Mouse (Mus musculus) ovary, adult 18-20 months (tissue): ENCODE data around the gene Prkag3.

Source experiments
- DNase-seq: peaks from one replicate; pipeline ENCODE4 v3.0.0; 2022; ENCODE audit warnings: low spot score, mixed read lengths

The Prkag3 gene

DNA sequence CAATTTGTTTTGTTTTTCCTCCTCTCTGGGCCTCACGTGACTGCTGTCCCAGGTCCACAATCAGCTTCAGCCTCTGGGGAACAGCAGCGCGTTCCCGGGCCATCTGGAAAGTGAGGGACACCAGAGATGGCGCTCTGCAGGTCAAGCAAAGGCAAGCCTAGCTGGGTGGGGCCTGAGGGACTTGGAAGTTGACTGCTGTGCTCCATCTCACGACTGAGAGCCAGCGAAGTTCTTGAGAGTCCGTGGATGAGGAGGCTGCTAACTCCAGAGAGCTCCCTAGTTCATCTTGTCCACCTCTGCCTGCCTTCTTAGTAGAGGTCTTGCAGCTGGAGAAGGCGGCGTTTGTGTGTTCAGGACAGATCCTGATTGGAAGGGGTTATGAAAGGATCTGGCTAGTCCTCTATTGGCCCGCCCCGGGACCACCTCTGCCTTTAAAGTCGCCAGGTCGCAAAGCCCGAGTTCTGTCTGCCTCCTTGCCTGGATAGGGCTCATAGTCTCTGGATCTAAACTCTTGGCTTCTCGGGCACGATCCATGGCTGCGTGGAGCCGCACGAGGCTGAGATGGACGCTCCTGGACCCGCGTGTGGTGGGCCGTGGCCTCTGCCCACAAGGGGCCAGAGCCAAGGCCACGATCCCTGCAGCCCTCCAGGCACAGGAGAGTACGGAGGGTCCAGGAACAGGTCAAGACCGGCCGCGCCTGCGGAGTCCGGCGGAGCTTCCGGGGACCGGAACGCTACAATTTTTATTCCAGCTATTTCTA lies 35.7 kb downstream of the Prkag3 start, which contains the start of gene Cyp27a1:
Cyp27a1 (plus strand) TSS at position 476 of the 760 bp plus-strand sequence.
- DNase-seq, result peak; percentile 50

DNA sequence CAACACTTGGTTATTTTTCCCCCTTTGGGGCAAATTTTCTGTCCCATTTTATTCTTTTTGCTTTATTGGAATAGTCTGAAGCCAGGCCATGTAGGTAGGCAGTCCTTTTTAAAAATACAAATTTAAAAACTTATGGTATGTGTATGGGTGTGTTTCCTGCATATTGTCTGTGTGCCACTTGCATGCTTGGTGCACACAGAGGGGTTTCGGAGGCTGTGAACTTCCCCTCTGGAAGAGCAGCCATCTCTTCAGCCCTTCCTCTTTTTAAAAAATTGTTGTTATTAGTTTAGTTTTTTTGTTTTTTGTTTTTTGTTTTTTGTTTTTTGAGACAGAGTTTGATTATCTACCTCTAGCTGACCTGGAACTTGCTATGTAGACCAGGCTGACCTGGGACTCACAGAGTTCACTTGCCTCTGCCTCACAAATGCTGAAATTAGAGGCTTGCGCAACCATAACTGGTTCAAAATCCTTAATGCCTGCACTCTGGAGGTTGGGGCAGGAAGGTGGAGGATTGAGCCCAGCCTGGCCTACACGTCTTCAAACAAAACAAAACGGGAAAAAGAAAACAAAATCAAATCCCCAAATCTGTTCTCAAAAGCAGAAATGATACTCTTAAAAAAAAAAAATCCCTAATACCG lies 36.4 kb downstream of the Prkag3 start:
- no peak for DNase-seq

DNA sequence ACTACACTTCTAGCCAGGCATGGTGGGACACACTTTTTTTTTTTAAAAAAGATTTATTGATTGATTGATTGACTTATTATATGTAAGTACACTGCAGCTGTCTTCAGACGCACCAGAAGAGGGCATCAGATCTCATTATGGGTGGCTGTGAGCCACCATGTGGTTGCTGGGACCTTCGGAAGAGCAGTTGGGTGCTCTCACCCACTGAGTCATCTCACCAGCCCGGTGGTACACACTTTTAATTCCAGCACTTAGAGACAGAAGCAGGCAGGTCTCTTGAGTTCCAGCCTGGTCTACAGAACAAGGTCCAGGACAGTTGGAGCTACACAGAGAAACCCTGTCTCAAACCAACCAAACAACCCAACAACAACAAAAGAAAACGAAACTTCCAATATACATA lies 37.0 kb downstream of the Prkag3 start:
- no peak for DNase-seq

DNA sequence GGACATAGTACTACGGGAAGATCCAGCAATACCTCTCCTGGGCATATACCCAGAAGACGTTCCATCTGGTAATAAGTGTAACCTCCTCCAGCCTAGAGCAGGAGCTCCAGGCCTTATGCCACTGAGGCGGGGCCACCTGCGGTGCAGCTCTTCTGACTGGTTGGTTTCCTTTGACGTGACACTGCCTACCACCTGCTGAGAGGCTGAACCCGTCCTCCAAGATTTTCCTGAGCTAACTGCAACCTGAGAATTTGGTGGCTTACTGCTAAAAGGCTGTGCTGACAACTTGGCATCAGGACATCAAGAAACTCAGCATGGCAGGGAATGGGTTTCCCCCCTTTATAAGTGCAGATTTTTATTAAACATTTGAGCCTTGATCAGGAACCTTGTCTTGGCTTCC lies 39.5 kb downstream of the Prkag3 start:
- no peak for DNase-seq

DNA sequence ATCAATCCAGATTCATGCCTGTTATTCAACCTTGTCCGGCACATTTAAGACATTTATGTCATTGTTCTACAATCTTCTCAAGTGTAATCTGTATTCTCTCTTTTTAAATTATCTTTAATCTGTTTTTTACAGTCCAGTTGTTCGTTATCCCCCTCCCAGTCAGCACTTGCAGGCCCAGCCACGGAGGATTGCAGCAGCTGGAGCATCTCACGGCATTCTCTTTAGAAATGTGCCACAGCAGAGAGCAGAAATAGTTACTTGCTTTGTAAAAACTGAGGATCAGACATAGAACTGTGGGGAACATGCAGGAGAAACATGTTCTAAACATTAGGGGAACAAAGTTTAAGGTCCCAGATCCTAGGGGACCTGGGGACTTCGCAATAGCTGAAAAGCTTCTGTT lies 44.0 kb downstream of the Prkag3 start:
- no peak for DNase-seq

DNA sequence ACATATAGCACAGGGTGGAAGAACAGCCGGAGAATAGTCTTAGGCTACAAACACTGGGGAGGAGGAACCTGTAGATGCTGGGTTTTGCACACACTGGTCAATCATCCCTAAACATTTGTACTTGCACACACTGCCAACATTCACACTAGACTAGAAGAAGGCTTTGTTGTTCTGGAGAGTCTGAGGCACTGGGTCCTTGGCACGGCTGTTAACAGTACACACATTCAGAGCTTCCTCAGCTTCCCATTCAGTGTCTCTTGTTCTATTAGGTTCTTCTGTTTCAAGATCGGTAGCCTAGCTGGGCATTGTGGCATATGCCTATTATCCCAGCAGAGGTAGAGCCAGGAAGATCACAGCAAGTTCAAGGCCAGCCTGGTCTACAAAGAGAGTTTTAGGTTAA lies 44.9 kb downstream of the Prkag3 start:
- DNase-seq, result no peak

DNA sequence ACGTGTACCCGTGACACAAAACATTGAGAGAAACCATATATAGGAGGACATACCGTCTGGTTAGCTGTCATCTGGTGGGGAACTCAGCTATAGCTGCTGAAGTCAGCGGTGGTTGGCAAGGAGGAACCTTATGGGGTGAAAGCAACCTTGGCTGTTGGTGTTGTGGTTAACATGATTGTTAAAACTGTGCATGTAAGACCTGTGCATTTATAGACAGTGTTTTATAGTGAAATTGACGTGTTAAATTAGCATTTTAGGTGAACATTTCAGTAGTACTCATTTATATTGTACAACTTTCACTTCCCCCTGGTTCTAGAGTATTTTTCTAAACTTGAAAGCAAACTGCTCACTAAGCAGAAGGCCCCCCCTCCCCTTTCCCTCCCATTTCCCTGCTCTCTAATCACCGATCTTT lies 46.9 kb downstream of the Prkag3 start:
- DNase-seq, result no peak

DNA sequence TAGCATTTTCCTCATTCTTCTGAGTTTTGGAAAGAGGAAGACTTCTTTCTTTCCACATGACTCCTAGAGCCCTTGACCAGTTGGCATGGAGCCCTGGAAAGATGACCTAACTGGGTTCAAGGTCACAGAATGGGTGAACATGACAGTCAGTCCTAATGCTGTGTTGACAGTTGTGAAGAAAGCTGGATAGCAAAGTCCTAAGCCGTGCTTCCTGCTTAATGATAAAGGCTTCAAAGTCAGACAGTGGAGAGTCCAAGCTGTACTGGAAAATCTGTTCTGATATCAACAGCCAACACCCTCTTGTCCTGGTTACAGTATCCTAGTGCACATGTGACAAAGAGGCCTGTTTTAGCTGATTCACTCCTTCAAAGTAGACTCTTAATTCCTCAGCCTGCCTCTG lies 50.2 kb downstream of the Prkag3 start:
- no peak for DNase-seq

DNA sequence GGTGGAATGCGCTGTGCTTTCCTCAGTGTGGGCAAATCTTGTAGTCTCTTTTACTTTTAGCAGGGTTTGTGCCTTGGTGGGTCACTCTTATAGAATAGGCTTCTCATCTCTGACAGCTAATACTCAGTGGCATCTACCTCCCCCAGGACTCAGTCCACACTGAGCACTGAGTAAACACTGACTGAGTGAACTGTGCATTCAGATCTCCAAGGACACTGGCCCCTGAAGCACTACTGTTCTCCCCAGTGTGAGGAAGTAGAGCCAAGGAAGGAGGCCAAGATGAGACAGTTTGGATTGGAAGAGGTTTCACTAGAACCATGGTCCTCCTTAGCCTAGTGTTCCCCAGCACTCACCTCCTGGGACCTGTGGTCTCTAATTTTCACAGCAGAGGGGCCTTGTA lies 50.7 kb downstream of the Prkag3 start:
- DNase-seq, result no peak

DNA sequence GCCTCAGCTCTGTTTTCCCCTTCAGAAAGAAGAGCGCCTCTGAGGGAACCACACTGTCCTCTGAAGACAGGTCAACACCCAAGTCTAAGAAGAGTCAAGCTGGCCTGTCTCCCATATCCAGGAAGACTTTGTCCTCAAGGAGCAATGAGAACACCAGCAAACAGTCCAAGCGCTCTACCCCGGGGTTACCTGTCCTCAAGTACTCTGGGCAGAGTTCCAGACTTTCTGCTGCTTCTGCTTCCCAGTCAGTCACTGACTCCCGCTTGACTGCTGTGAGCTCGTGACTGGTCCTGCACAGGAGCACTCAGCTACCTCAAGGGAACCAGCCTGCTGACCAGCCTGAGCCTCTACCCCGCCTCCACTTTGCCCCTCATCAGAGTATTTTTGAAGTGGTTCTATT lies 51.6 kb downstream of the Prkag3 start:
- DNase-seq, result no peak

DNA sequence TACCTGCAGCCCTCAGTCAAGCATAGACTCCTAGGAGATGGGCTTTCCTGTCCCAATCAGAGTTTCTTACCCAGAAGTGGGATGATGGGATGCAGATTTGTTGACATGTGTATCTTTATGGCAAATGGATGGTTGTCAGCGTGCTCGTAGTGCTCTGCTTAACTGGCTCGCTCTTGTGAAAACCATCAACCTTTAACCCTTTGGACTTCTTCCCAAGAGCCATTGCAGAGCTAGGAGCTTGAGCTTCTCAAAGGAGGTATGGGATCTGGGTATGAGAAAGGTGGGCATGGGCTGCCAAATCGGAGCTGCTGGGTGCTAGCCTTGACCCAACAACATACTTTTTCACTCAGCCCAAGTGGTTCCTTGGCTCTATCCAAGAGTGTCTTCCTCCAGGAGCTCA lies 53.2 kb downstream of the Prkag3 start:
- no peak for DNase-seq

DNA sequence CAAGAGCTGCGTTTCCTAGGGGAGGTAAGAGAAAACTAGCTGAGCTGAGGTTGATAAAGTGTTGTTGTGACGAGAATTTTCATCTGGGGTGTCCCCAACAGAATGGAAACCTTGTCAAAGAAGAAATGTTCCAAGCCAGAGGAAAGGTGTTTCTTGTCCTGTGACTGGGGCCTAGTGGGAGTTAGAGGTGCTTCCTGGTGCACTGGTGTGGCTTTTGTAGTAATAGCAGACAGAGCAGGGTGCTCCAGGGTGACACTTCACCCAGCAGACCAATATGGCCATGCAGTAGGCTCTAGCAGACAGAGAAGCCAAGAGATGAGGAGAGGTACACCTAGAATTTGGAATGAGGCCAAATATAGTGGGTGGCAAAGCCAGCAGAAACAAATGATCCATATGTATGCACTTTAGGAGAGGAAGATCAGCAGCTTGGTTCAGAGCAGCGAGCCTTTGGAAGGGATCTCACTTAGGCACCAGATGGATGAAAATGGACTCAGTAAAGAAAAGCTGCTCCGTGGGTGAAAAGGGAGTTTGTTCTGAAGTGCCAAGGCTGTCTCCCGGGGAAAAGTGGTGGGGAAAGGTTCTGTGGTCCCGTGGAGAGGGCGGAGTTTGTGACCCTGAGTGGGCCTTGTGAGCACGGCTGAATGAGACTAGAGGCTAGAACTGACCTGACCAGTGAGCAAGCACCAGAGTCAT lies 55.0 kb downstream of the Prkag3 start:
- DNase-seq, result no peak
